Mouse (Mus musculus) midbrain, embryonic 12.5 days (tissue): ENCODE data around the gene Fam111a. TPM values are rescaled to one million over a fixed set of nuclear protein-coding genes. Genes with fewer than 3 reads are reported as not detected.

Experiments
- ATAC-seq: fragments of 200-750 bp; cut with Nextera tagmentation; 2 replicates; pipeline ENCODE4 v1.8.0; 2017; ENCODE audit warnings: low read depth, moderate TSS enrichment, moderate library complexity; ENCODE audit not compliant: low FRiP score
- H3K27ac ChIP-seq: fragments of 300-500 bp; sonication (generic); replicated peaks from 2 replicates; pipeline ENCODE4 v1.5.1; 2016; ENCODE audit warnings: mild to moderate bottlenecking
- H3K27me3 ChIP-seq: fragments of 300-500 bp; sonication (generic); 2 replicates; pipeline ENCODE4 v1.6.1; 2016; ENCODE audit warnings: mild to moderate bottlenecking
- H3K36me3 ChIP-seq: fragments of 300-500 bp; sonication (generic); 2 replicates; pipeline ENCODE4 v1.6.1; 2016
- H3K4me1 ChIP-seq: fragments of 300-500 bp; sonication (generic); 2 replicates; pipeline ENCODE4 v1.6.1; 2016
- H3K4me2 ChIP-seq: fragments of 300-500 bp; sonication (generic); replicated peaks from 2 replicates; pipeline ENCODE4 v1.6.1; 2016; ENCODE audit warnings: mild to moderate bottlenecking, moderate library complexity
- H3K4me3 ChIP-seq: fragments of 300-500 bp; sonication (generic); 2 replicates; pipeline ENCODE4 v1.5.1; 2016; ENCODE audit warnings: mild to moderate bottlenecking
- H3K9ac ChIP-seq: fragments of 300-500 bp; sonication (generic); replicated peaks from 2 replicates; pipeline ENCODE4 v1.6.1; 2016; ENCODE audit warnings: mild to moderate bottlenecking, moderate library complexity
- H3K9me3 ChIP-seq: fragments of 300-500 bp; sonication (generic); 2 replicates; pipeline ENCODE4 v1.6.1; 2016; ENCODE audit warnings: mild to moderate bottlenecking
- WGBS: fragments of 180-500 bp; shearing (Covaris S2); methylation state at CpG from one replicate; pipeline ENCODE4 v1.1.7; 2016; 5-methylcytosine and 5-hydroxymethylcytosine counted together
- polyA plus RNA-seq: library from polyadenylated mRNA; unstranded; fragments of >200 nt; fragmentation: Nextera tagmentation; extraction: Ambion mirVana; gene quantifications from 2 replicates; pipeline ENCODE4 v1.2.1, GENCODE M21; 2016

Gene Fam111a
- polyA plus RNA-seq, 1 experiment from 2014 or later = 16.7 TPM

GRCm38 (mm10) chr19:12567011-12567410, 21.5 kb downstream of the Fam111a start:
- ATAC-seq = no peak
- H3K4me2 ChIP-seq = no peak overlapping the region

GRCm38 (mm10) chr19:12570866-12571265, 25.3 kb downstream of the Fam111a start:
- Histone ChIP-seq H3K27me3 (no peaks in the 10 kb centered on the region), H3K9me3 (no peaks in the 10 kb centered on the region), H3K27ac (no peak overlapping the region), H3K4me2 (no peak overlapping the region), H3K4me3 (no peak overlapping the region), H3K9ac (no peak overlapping the region), H3K36me3 (no peaks in the 10 kb centered on the region), H3K4me1 (peaks cover 16% of the 10 kb centered on the region)
- no peak for ATAC-seq
- WGBS = 76% methylated on average over 2 of the region's 2 CpGs

More at GRCm38 (mm10) chr19:12567011-12567410, 21.5 kb downstream of the Fam111a start:
- no peak overlapping the region for H3K9ac ChIP-seq
- H3K9me3 ChIP-seq = no peaks in the 10 kb centered on the region
- no peaks in the 10 kb centered on the region for H3K36me3 ChIP-seq
- H3K4me1 ChIP-seq = no peaks in the 10 kb centered on the region
- no peak overlapping the region for H3K27ac ChIP-seq
- 67% methylated on average over 4 of the region's 4 CpGs for WGBS
- no peaks in the 10 kb centered on the region for H3K27me3 ChIP-seq
- no peak overlapping the region for H3K4me3 ChIP-seq

- WGBS = 85% methylated on average over 1 of the region's 1 CpGs
Measured at GRCm38 (mm10) chr19:12571687-12572086, 26.1 kb downstream of the Fam111a start.

GRCm38 (mm10) chr19:12572614-12573265, 27.2 kb downstream of the Fam111a start:
- 91% methylated on average over 1 of the region's 1 CpGs for WGBS
- Histone ChIP-seq H3K27ac (no peak overlapping the region), H3K4me2 (peak overlapping the region; percentile 62), H3K4me3 (peak overlapping the region; percentile 39), H3K9me3 (no peaks in the 10 kb centered on the region), H3K36me3 (peaks cover 4% of the 10 kb centered on the region), H3K9ac (peak overlapping the region; percentile 51), H3K4me1 (peaks cover 16% of the 10 kb centered on the region), H3K27me3 (no peaks in the 10 kb centered on the region)
- no peak; the same call in 1 of the 2 replicates for ATAC-seq

More at GRCm38 (mm10) chr19:12571687-12572086, 26.1 kb downstream of the Fam111a start:
- no peaks in the 10 kb centered on the region for H3K9me3 ChIP-seq
- no peak overlapping the region for H3K27ac ChIP-seq
- H3K4me1 ChIP-seq = peaks cover 16% of the 10 kb centered on the region
- H3K4me3 ChIP-seq = no peak overlapping the region
- H3K36me3 ChIP-seq = no peaks in the 10 kb centered on the region
- H3K4me2 ChIP-seq = no peak overlapping the region
- H3K9ac ChIP-seq = no peak overlapping the region
- H3K27me3 ChIP-seq = no peaks in the 10 kb centered on the region
- ATAC-seq = no peak

- Histone ChIP-seq H3K27ac (no peak overlapping the region), H3K9ac (peak overlapping the region; percentile 51), H3K4me1 (peaks cover 16% of the 10 kb centered on the region), H3K27me3 (no peaks in the 10 kb centered on the region), H3K4me3 (peak overlapping the region; percentile 39), H3K4me2 (peak overlapping the region; percentile 62), H3K9me3 (no peaks in the 10 kb centered on the region), H3K36me3 (peaks cover 5% of the 10 kb centered on the region)
- 6% methylated on average over 14 of the region's 14 CpGs for WGBS
- ATAC-seq = peak; percentile 100
Measured at GRCm38 (mm10) chr19:12573266-12574011, 27.9 kb downstream of the Fam111a start.

GRCm38 (mm10) chr19:12574012-12574407, 28.5 kb downstream of the Fam111a start:
- Histone ChIP-seq H3K9me3 (no peaks in the 10 kb centered on the region), H3K4me2 (peak overlapping the region; percentile 62), H3K27me3 (no peaks in the 10 kb centered on the region), H3K9ac (peak overlapping the region; percentile 51), H3K27ac (no peak overlapping the region), H3K4me1 (peaks cover 16% of the 10 kb centered on the region), H3K4me3 (peak overlapping the region; percentile 39), H3K36me3 (peaks cover 9% of the 10 kb centered on the region)
- ATAC-seq = peak; percentile 4; the same call in 1 of the 2 replicates
- WGBS = 21% methylated on average over 5 of the region's 5 CpGs

- Histone ChIP-seq H3K4me3 (no peak overlapping the region), H3K9me3 (no peaks in the 10 kb centered on the region), H3K27ac (no peak overlapping the region), H3K36me3 (peaks cover 13% of the 10 kb centered on the region), H3K4me1 (peaks cover 16% of the 10 kb centered on the region), H3K27me3 (no peaks in the 10 kb centered on the region), H3K9ac (no peak overlapping the region), H3K4me2 (no peak overlapping the region)
- WGBS = 90% methylated on average over 7 of the region's 7 CpGs
- ATAC-seq = no peak
Measured at GRCm38 (mm10) chr19:12575107-12575506, 29.6 kb downstream of the Fam111a start.

GRCm38 (mm10) chr19:12575514-12575913, 30.0 kb downstream of the Fam111a start:
- Histone ChIP-seq H3K27me3 (no peaks in the 10 kb centered on the region), H3K4me2 (no peak overlapping the region), H3K36me3 (peaks cover 13% of the 10 kb centered on the region), H3K9ac (no peak overlapping the region), H3K4me1 (peaks cover 16% of the 10 kb centered on the region), H3K27ac (no peak overlapping the region), H3K4me3 (no peak overlapping the region), H3K9me3 (no peaks in the 10 kb centered on the region)
- no peak for ATAC-seq
- WGBS = 93% methylated on average over 2 of the region's 2 CpGs

GRCm38 (mm10) chr19:12576639-12577038, 31.1 kb downstream of the Fam111a start:
- no peak overlapping the region for H3K4me3 ChIP-seq
- no peak overlapping the region for H3K27ac ChIP-seq
- peaks cover 16% of the 10 kb centered on the region for H3K4me1 ChIP-seq
- no peak overlapping the region for H3K4me2 ChIP-seq
- 90% methylated on average over 2 of the region's 2 CpGs for WGBS
- H3K27me3 ChIP-seq = no peaks in the 10 kb centered on the region
- no peak for ATAC-seq
- peaks cover 13% of the 10 kb centered on the region for H3K36me3 ChIP-seq
- no peak overlapping the region for H3K9ac ChIP-seq
- H3K9me3 ChIP-seq = no peaks in the 10 kb centered on the region

GRCm38 (mm10) chr19:12585310-12585709, 39.8 kb downstream of the Fam111a start:
- no peak overlapping the region for H3K9ac ChIP-seq
- H3K27me3 ChIP-seq = no peaks in the 10 kb centered on the region
- H3K4me3 ChIP-seq = no peak overlapping the region
- WGBS = 91% methylated on average over 4 of the region's 4 CpGs
- no peaks in the 10 kb centered on the region for H3K4me1 ChIP-seq
- no peak for ATAC-seq
- H3K36me3 ChIP-seq = peaks cover 5% of the 10 kb centered on the region; the same call in 1 of the 2 replicates
- H3K9me3 ChIP-seq = no peaks in the 10 kb centered on the region
- H3K4me2 ChIP-seq = no peak overlapping the region
- no peak overlapping the region for H3K27ac ChIP-seq

- Histone ChIP-seq H3K27me3 (peaks cover 4% of the 10 kb centered on the region), H3K4me1 (0 out of 2 replicates have a peak, but pooled peaks cover 3% of the 10 kb centered on the region), H3K4me2 (no peak overlapping the region), H3K27ac (no peak overlapping the region), H3K36me3 (peaks cover 2% of the 10 kb centered on the region; the same call in 1 of the 2 replicates), H3K9me3 (no peaks in the 10 kb centered on the region), H3K4me3 (no peak overlapping the region), H3K9ac (no peak overlapping the region)
- WGBS = 0% methylated on average over 1 of the region's 1 CpGs
- ATAC-seq = peak; percentile 31
Measured at GRCm38 (mm10) chr19:12591908-12592307, 46.4 kb downstream of the Fam111a start.

- Histone ChIP-seq H3K4me2 (peak overlapping the region; percentile 98), H3K36me3 (no peaks in the 10 kb centered on the region), H3K9me3 (no peaks in the 10 kb centered on the region), H3K4me1 (0 out of 2 replicates have a peak, but pooled peaks cover 3% of the 10 kb centered on the region), H3K4me3 (peak overlapping the region; percentile 67), H3K27ac (no peak overlapping the region), H3K27me3 (peaks cover 7% of the 10 kb centered on the region), H3K9ac (no peak overlapping the region)
- no peak for ATAC-seq
- 56% methylated on average over 2 of the region's 2 CpGs for WGBS
Measured at GRCm38 (mm10) chr19:12595135-12595529, 49.6 kb downstream of the Fam111a start.
